Mouse (Mus musculus): ENCODE measurements around the gene Asb10.

Asb10 gene

DNA sequence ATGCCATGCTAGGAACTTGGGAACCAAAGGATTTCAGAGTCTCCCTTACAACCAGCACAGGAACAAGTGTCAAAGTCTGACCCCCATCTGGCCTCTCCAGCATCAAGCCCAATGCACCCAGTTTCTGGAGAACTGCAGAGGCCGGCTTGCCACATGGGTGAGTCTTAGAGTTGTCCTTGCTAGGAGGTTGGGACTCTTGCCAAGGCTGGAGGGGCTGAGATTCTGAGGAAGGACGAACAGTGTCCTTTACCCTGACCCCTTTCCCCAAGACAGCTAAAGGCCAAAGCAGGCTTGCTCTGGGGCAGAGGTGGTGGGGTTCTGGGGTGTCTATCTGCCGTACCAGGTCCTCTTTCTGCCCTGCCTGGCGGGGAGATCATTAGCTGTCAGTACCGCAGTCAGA is 4.3 kb downstream of the Asb10 start:
- DNase-seq (ENCODE audit: low read depth, low spot score), result no peak

DNA sequence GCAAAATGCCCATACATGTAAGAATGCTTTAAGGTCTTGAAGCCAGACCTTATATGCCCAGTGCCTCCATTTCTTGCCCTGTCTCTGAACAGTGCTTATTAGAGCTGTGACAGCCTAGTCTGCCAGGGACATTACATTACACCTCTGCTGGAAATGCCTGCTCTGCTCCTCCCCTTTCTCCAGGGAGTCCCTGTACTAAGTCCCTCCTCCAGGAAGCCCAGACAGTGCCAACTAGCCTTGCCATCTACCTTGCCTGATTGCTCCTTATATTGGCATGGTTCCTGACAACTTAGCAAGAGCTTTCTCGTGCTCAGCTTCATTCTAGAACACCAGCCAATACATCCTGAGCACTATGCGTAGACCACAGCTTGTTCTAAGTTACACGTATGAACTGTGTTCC is 5.0 kb downstream of the Asb10 start:
- DNase-seq (ENCODE audit: low read depth, low spot score), result peak; percentile 41

DNA sequence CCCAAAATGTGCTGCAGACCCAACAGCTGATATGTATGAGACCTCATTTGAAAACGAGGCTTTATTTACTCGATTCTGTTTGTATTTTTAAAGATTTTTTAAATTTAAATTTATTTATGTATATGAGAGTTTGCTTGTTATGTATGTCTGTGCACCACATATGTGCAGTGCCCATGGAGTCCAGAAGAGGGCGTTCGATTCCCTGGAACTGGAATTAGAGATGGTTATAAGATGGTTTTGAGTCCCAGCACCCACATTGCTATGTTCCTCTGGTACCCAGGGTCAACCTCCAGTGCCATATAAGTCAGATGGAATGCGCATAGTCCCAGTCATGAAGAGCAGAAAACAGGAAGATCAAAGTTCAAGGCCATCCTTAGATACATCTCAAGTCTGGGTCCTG is 6.5 kb downstream of the Asb10 start:
- no peak for DNase-seq (ENCODE audit: low read depth, low spot score)

DNA sequence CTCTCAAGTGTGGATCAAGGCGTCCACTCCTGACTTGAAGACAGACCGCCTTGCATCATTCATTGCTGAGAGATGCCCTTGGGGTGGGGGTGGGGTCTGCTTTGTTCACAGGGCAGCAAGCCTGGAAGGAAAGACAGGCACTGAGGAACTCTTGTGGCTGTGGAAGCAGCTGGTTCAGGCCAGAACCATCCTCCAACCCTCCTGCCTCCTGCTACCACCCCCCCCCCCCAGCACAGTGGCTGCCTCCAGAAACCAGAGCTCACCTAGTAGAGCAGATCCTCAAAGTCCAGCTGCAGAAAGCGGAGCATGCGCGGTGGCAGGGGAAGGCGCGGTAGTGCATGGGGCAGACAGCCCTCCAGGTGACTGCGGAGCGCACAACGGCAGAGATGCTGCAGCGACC is 7.4 kb downstream of the Asb10 start:
- no peak for DNase-seq (ENCODE audit: low read depth, low spot score)

DNA sequence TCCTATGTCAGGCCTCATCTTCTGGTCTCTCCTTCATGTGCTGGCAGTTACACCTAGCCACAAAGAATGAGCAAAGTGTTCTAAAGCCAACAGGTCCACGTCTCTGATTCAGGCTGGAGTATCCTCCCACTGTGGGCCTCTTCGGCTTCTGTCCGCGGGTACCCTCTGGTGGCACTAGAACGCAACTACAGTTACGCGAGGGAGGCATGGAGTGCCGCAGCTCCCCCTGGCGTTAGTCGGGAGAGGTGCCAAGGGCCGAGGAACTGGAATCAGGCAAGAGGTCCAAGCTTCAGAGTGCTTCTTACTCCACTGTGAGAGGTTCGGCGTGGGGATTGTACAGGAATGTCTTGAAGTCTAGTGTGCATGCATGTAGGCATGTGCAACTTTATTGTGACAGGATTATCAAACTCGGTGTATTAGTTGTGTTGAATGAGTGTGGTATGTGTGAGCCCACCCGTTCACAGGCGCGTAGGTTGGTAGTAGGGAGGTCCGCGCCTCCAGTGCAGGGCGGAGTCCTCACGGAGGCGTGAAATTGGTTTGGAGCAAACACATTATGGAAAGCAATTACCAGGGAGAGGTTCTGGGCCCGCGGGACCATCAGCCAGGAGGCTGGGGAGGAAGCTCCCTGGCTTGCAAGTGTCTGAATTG is 10.6 kb downstream of the Asb10 start:
- DNase-seq (ENCODE audit: low read depth, low spot score), result peak; percentile 90

DNA sequence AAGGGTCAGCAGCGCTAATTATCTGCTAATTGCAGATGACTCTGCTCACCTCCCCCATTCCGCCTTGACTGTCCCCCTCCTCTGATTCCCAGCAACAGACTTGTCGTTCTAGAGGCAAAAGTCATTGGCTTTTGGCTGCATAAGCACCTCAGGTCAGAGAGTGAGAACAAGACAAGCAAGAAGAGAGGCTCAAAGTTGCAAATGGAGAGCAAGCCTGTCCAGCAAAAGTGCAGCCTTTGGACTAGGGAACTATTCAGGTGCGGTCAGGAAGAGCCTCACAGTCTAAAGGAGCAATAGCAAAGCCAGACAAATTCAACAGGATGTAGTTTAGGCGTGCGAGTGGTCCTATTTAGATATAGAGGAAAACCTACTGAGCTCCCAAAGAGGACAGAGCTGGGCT is 13.0 kb downstream of the Asb10 start:
- DNase-seq (ENCODE audit: low read depth, low spot score), result no peak

DNA sequence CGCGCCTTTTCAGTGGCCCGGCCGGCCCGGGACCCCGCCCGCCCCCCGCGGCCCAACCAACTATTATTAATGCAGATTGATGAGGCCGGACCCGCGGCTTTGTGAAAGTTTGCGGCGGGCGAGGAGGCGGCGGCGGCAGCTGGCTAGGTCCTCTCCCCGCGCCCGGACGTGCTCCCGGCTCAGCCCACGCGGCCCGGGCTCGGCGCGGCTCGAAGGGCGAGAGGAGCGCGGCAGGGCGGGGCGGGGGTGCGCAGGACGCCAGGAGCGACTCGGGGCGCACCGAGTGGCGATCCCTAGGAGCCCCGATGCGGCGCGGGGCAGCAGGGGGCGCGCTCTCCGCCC is 13.9 kb downstream of the Asb10 start, which contains the start of gene Gbx1:
Gene Gbx1, minus strand, starts transcription at position 314 of the 342 bp plus-strand sequence.
- DNase-seq (ENCODE audit: low read depth, low spot score), result no peak

DNA sequence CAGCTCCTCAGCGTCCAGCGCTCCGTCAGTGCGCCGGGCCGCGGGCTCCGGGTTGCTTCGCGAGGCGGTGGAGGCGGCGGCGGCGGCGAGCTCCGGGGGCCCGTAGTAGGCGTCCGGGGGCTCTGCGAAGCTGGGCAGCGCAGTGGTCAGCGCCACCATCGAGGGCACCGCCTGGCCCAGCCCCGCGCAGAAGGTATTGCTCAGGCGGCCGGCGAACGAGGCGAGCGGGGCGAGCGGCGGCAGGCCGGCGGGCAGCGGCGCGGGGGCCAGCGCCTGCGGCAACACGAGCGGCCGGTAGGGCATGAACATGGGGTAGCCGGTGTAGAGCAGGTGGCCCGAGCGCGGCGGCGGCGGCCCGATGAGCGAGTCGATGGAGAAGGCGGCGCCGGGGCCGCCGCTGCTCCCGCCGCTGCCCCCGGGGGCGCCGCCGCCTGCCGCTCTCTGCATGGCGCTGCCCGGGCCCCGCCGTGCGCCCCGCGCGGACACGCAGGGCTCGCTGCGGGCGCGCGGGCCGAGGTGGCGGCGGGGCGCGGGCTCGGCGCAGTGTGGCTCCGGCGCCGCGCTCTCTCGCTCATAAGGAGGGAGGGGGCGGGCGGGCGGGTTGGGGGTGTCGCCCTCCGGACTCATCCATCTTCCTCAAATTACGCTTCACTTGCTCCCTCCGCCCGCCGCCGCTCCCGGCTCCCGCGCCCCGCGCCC is 14.4 kb downstream of the Asb10 start:
- no peak for DNase-seq (ENCODE audit: low read depth, low spot score)

DNA sequence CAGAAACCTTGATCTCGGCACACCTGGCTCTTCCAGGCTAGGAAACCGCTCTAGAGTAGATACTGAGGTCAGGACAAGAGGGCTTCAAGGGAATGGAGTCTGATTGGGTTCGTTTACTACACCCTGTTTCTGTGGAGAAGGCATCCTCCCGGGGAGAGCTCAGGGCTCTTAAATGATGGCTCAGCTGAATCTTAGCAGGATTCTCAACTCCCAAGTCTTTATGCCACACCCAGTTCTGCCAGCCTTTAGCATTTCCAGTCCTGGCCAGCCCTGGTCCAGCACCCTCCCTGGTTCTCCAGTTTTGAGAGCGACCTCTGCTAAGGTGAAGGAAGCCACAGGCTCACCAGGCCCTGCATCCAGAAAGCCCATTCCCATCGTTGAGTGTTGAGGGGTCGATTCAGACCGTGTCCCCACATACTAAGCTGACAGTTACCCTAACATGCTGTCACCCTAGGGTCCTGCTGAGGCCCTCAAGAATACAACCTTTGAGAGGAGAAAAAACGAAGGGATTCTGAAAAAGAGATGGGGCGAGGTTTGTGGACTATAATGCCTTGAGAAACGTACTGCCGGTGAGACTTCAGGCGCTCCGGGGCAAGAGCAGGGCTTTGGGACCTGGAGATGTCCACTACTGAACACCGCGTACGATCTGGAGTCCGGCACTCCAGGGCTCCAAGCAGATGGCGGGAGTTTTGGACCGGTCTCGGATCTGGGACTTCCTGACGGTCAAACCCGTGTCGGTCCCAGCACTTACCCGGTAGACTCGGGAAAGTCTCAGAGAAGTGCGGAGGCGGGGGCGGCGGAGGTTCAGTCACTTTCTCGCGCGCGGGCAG is 15.2 kb downstream of the Asb10 start:
- DNase-seq (ENCODE audit: low read depth, low spot score), result no peak

DNA sequence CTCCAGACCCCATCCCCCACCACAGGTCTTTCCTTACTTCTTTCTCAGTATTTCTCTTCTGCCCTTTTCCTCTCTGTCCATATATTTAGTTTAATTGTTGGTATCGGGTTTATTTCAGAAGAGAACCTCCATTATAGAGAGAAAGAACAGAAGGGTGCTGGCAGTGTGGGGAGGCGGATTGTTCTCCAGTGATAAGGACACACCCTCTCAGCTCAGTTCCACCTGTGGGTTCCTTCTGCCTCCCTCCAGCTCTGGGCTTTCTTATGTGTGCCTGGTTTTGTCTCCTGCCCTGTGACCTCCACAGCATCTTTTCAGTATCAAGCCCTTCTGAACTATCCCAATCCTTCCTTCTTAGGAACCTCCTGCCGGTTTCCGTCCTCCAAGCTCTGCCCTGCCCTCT is 16.3 kb downstream of the Asb10 start:
- no peak for DNase-seq (ENCODE audit: low read depth, low spot score)

DNA sequence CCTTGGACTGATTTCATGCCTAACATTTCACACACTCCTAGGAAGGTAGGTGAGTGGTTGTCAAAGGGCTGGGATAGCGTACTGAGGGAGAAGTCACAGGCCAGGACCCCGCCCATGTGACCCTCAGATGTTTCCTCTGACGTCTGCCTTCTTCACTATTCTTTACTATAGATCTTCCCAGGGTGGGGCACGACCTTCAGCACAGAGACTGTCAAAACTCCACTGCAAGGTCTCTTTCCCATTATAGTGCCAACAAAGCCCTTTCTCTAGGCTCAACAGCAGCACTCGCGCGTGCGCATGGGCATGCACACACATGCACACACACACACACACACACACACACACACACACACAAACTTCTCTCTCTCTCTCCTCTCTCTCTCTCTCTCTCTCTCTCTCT is 17.0 kb downstream of the Asb10 start:
- no peak for DNase-seq (ENCODE audit: low read depth, low spot score)

DNA sequence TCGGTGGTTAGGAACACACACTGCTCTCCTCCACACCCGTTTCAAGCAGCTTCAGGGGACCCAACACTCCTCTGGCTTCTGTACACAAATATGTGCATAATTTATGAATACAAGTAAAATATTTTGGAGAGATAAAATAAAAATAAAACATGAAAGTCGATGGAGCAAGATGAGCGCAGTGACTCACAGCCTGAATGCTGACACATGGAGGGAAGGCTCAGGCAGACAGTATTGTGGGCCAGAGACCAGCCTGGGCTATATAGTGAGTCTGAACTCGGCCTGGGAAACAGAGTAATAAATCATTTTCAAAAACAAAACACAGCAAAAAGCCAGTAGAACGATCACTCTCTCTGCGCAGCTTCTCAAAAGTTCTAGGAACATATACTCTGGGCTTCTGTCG is 19.4 kb downstream of the Asb10 start:
- DNase-seq (ENCODE audit: low read depth, low spot score), result no peak

DNA sequence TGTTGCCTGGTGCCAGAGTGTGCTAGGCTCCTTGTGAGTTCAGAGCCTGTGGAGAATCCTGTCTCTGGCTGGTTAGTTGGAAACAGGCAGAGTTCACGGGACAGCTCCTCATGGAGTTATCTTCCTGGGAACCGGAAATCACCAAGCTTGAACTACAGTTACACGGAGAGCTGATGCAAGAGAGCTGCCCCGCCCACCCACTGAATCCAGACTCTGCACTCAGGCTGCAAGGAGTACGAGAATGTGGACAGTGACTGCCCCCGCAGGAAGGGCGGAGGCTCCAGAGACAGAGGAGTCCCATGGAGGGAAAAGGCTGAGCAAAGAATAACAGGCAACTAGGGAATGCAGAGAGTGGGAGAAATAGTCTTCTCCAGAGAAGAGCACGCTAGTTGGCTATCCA is 28.5 kb downstream of the Asb10 start:
- DNase-seq (ENCODE audit: low read depth, low spot score), result no peak

DNA sequence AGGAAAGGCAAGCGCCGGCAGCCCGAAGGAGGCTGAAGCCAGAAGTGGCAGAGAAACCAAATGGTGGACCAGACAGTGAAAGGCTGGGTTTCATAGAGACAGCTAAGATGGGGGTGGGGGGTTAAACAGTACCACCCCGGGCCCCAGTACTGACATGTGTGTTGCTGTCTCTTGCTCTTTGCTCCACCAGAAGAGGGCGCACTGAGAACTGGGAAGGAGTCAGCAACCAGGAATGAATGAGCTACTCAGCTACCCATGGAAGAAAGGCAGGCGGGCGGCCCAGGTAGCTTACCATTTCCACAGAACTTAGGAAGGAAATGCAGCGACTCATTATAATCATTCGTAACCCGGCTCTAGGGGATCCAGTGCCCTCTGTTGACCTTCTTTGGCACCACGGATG is 30.1 kb downstream of the Asb10 start:
- no peak for DNase-seq (ENCODE audit: low read depth, low spot score)

DNA sequence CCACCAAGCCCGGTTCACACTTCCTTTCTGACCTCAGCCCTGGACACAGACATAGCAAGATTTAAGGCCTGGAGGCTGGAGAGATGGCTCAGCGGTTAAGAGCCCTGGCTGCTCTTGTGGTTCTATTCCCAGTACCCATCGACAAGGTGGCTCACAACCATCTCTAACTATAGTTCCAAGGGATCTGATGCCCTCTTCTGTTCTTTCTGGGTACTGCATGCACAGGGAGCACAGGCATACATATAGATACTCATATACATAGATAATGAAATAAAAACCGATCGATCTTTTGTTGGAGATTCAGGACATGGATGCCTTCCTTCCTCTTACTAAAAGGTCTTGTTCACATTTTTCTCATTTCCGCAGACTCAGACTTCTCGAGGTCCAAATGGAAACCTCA is 32.4 kb downstream of the Asb10 start:
- no peak for DNase-seq (ENCODE audit: low read depth, low spot score)

DNA sequence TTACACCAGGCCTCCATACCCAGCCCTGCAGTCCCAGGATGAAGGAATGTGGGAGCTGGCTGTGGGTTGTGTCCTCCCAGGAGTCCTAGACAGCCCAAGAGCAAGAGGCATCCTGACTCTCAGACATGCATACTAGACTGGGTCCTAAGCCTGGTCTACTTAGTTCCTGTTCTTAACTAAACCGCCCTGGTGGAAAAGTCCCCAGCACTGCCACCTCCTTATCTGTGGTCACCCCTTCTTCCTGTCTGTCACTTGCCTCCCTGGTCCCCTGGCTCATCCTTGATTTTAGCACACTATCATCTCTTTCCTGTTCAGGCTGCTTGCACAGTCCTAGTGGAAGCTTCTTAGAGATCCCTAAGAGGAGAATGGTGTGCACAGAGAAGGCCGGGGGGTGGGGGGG is 35.3 kb downstream of the Asb10 start:
- no peak for DNase-seq (ENCODE audit: low read depth, low spot score)

DNA sequence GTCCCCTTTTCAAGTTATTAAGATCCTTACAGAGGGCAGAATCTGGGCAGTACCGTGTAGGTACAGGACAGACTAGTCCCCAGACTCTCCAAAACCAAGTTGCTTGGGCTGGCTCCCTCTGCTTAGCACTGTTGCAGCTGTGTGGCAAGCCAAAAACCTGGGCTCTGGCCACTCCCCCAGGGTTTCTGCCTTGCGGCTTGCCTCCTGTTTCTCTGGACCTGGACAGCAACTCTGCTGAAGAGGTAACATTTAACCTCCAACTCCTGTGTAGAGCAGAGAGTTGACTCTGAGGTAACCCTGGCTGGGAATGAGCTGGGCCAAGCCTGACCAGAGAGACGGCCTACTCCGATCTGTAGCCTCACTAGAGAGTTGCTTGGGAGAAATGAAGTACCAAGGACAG is 38.0 kb downstream of the Asb10 start:
- no peak for DNase-seq (ENCODE audit: low read depth, low spot score)

DNA sequence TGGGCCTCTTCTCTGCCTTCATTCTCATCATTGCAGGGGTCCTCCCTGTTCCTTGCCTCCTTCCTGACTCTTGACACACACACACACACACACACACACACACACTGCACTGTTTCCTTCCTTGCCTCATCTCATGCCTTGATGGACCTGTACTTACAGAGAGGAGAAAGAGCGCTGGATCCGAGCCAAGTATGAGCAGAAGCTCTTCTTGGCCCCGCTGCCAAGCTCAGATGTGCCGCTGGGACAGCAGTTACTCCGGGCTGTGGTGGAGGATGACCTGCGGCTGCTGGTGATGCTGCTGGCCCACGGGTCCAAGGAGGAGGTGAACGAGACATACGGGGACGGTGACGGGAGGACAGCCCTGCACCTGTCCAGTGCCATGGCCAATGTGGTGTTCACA is 39.9 kb downstream of the Asb10 start:
- DNase-seq (ENCODE audit: low read depth, low spot score), result no peak

DNA sequence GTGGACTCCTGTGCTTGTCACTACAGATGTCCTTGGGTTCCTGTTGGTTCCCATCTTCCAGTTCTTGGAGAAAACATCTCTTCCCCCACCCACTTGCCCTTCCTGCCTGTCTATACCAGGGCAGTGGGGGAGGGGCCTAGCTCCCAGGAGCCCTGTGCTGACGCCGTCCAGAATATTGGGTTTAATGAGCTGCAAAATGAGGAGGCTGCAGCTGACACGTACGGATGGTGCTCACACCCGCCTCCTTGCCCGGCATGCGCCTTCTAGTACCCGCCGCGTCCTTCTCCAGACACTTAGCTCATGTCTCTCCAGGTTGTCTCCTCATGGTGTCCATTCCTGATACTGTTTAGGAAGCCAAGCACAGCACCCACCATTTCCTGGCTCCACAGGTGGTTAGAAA is 41.7 kb downstream of the Asb10 start:
- DNase-seq (ENCODE audit: low read depth, low spot score), result no peak

DNA sequence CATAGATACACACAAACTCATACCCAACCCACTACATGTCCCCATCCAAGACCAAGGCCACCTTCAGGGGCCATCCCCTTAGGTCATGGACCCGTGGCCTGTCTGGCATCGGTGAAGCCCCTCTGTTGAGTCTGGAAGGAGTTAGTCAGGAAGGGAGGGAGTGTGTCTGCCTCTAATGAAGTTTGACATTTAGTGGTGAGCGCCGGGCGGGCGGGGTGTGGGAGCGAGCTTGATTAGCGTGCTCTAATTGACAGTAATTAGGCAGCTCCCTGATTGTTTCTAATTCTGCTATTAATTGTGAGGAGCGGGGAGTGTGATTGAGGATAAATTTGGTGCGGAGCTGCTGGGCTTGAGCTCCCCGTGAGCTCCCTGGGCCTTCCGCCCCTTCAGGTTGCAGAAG is 43.3 kb downstream of the Asb10 start:
- no peak for DNase-seq (ENCODE audit: low read depth, low spot score)

DNA sequence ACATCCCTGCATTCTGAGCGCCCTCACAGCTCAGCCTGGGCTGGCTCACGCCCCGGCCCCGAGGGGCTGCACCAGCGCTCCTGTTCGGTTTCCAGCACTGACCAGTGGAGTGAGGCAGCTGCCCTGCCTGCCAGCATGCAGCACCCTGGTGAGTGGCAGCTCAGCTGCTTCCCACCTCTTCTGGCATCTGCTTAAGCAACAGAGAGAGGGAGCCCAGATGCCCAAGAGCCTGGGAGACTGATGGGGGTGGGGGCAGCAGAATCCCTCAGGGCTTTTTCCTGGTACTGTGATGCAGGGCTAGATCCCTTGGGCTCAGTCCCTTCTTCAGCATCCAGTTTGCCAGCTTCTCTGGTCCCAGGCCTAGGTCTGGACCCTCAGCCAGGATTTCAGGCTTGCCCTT is 44.0 kb downstream of the Asb10 start:
- DNase-seq (ENCODE audit: low read depth, low spot score), result no peak

DNA sequence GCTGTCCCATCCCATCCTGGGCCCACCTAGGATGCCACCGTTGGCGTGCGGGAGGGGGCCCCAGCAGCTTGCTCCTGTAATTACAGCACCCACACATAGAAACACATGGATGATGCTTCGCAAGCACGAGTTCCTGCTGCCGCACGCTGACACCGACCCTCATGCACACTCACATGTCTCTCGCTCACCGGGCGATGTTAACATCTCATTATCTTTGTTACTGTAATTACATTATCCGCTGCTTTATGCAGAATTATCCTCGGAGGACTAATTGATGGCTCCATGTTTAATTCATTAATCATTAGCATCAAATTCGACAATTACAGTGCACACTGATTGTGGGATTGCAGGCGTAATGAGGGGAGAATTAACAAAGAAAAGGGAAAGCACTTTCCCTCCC is 45.8 kb downstream of the Asb10 start:
- DNase-seq (ENCODE audit: low read depth, low spot score), result no peak
